Mouse (Mus musculus): Measurements from ENCODE around the gene Glipr2. TPM values are rescaled to one million over a fixed set of nuclear protein-coding genes. Genes with fewer than 3 reads are reported as not detected.
A peak's percentile ranks its signal among the peaks of the same experiment; 100 is the strongest.

Gene Glipr2
- polyA plus RNA-seq, 2 experiments = 19.2 to 48.8 TPM

DNA sequence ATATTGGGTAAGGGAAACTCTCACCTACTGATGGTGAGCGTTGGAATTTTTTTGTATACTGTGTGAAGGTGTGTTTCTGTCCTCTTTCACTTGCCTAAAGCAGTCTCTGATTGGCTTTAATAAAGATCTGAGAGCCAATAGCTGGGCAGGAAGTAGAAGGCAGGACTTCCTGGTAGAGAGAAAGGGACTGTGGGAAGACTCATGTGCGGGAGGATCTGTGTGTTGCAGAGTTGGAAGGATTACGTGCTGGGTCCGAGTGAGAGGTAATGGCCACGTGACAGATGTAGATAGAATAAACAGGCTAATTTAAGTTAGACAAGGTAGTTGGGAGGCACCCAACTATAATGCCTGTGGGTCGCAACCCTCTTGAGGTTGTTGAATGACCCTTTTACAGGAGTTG is 46.4 kb downstream of the Glipr2 start:
- TF ChIP-seq EP300 (IDR thresholded peaks at IDR 0.05; ENCODE audit: low read depth) (no peak), CTCF (IDR thresholded peaks at IDR 0.05; ENCODE audit: low read depth) (no peak)
- H3K27me3 ChIP-seq (ENCODE audit: control insufficient read depth, insufficient read depth, low read length) = no peaks in the 10 kb centered on the region
- ATAC-seq (ENCODE audit: insufficient read depth) (peak; percentile 83), DNase-seq (ENCODE audit: low read depth in 3 of 3, low spot score in 3 of 3) (peak; percentile 65 to 77 (median 66))
- peaks cover 12 to 25% of the 10 kb centered on the region in 2 experiments for H3K4me1 ChIP-seq (replicated peaks; ENCODE audit: control insufficient read depth in 2 of 2, insufficient read depth in 2 of 2, low read length in 1 of 2)
- 23% methylated on average over 6 of the region's 6 CpGs for WGBS (ENCODE audit: insufficient replicate concordance)
- no peaks in the 10 kb centered on the region; the same call in 1 of the 2 replicates for H3K36me3 ChIP-seq (replicated peaks; ENCODE audit: control insufficient read depth, insufficient read depth, low read depth)
- H3K27ac ChIP-seq = peak overlapping the region; percentile 99
- H3K4me3 ChIP-seq (ENCODE audit: insufficient read depth in 1 of 2, low read depth in 2 of 2, low read length in 2 of 2) = peak overlapping the region; percentile 56 to 81
- no peaks in the 10 kb centered on the region for H3K9me3 ChIP-seq (ENCODE audit: control insufficient read depth, low read length)
- peak overlapping the region; percentile 78 for H3K4me2 ChIP-seq (ENCODE audit: low read depth)
- peak overlapping the region; percentile 82 for H3K9ac ChIP-seq (replicated peaks)

DNA sequence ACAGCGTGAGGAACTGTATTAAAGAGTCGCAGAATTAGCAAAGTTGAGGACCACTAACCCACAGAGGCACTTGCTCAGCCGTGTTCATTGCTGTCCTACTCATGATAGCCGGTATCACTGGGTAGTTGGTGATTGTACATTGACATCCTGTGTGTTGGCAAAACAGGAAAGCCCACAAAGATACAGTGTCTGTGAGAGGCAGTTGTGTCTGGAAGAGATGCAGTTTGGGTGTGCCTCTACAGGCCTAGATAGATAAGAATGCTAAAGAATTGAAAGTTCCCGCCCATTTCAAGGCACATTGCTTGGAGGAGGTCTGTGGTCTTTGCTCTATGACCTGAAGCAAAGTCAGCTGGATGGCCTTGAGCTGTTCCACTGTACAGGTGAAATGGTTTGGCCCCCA is 46.9 kb downstream of the Glipr2 start, which contains the start of gene Clta:
TSS of gene Clta (plus strand) at position 327 of the 400 bp plus-strand sequence.
- no peaks in the 10 kb centered on the region for H3K9me3 ChIP-seq (ENCODE audit: control insufficient read depth, low read length)
- WGBS (ENCODE audit: insufficient replicate concordance) = 17% methylated on average over 5 of the region's 5 CpGs
- no peaks in the 10 kb centered on the region for H3K27me3 ChIP-seq (ENCODE audit: control insufficient read depth, insufficient read depth, low read length)
- TF ChIP-seq CTCF (IDR thresholded peaks at IDR 0.05; ENCODE audit: low read depth) (no peak), EP300 (IDR thresholded peaks at IDR 0.05; ENCODE audit: low read depth) (peak; percentile 96)
- H3K36me3 ChIP-seq (replicated peaks; ENCODE audit: control insufficient read depth, insufficient read depth, low read depth) = no peaks in the 10 kb centered on the region; the same call in 1 of the 2 replicates
- H3K4me1 ChIP-seq (replicated peaks; ENCODE audit: control insufficient read depth in 2 of 2, insufficient read depth in 2 of 2, low read length in 1 of 2) = peaks cover 12 to 25% of the 10 kb centered on the region in 2 experiments
- peak within 1 kb of the TSS; percentile 56 to 81 for H3K4me3 ChIP-seq (ENCODE audit: insufficient read depth in 1 of 2, low read depth in 2 of 2, low read length in 2 of 2)
- DNase-seq (ENCODE audit: low read depth in 3 of 3, low spot score in 3 of 3) (peak; percentile 86 to 91 (median 89)), ATAC-seq (ENCODE audit: insufficient read depth) (peak; percentile 97)
- peak within 1 kb of the TSS; percentile 99 for H3K27ac ChIP-seq
- peak within 1 kb of the TSS; percentile 82 for H3K9ac ChIP-seq (replicated peaks)
- H3K4me2 ChIP-seq (ENCODE audit: low read depth) = peak within 1 kb of the TSS; percentile 78

DNA sequence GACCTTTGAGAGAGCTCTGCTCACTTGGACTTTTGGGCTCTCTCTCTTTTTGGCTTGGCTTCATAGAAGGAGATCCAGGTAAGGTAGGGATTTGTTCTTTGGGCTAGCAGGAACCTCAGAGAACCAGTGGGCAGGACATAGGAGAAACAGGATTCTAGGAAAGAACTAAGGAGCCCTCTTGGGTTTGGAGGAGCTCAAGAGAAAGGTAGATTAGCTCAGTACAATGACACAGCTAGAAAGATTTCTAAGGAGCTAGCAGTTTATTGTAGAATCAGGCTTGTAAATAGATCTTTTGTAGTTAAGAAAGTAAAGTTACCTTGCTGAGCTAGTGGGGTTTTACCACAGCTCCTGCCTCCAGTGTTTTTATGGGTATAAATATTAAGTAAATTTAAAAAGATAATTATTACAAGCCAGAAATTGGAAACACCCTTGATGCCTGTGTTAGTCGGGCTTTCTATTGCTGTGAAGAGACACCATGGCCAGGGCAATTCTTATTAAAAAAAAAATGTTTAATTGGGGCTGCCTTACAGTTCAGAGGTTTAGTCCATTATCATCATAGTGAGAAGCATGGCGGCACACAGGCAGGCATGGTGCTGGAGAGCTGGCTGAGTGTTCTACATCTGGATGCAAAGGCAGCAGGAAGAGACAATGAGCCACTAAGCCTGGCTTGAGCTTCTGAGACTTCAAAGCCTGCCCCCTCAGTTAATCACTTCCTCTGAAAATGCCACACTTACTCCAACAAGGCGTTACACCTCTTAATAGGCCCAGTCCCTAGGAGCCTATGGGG is 47.6 kb downstream of the Glipr2 start:
- DNase-seq (ENCODE audit: low read depth in 3 of 3, low spot score in 3 of 3) (no peak), ATAC-seq (ENCODE audit: insufficient read depth) (peak; percentile 51; the same call in 1 of the 2 replicates)
- Histone ChIP-seq H3K4me2 (ENCODE audit: low read depth) (peak overlapping the region; percentile 78), H3K4me3 (ENCODE audit: insufficient read depth in 1 of 2, low read depth in 2 of 2, low read length in 2 of 2) (peak overlapping the region; percentile 56 to 81), H3K27ac (peak overlapping the region; percentile 99), H3K9me3 (ENCODE audit: control insufficient read depth, low read length) (no peaks in the 10 kb centered on the region), H3K36me3 (replicated peaks; ENCODE audit: control insufficient read depth, insufficient read depth, low read depth) (no peaks in the 10 kb centered on the region; the same call in 1 of the 2 replicates), H3K27me3 (ENCODE audit: control insufficient read depth, insufficient read depth, low read length) (no peaks in the 10 kb centered on the region), H3K9ac (replicated peaks) (peak overlapping the region; percentile 82), H3K4me1 (replicated peaks; ENCODE audit: control insufficient read depth in 2 of 2, insufficient read depth in 2 of 2, low read length in 1 of 2) (peaks cover 12 to 25% of the 10 kb centered on the region in 2 experiments)
- no peak for TF ChIP-seq EP300 (IDR thresholded peaks at IDR 0.05; ENCODE audit: low read depth)
- TF ChIP-seq CTCF (IDR thresholded peaks at IDR 0.05; ENCODE audit: low read depth) = no peak
- WGBS (ENCODE audit: insufficient replicate concordance) = 49% methylated on average over 3 of the region's 3 CpGs

DNA sequence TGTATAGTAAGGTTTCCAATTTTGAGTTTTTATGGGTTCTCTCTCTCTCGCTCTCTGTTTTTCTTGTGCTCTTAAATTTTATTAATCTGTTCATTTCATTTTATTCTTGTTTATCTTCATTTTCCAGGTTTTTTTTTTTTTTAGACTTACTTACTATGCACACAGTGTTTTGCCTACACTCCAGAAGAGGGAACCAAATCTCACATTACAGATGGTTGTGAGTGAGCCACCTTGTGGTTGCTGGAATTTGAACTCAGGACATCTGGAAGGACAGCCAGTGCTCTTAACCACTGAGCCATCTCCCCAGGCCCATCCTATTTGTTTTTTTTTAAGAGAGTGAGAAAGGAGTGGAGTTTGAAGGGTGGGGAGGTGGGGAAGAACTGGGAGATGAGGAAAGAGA is 53.0 kb downstream of the Glipr2 start:
- Histone ChIP-seq H3K9ac (replicated peaks) (no peak overlapping the region), H3K27me3 (ENCODE audit: control insufficient read depth, insufficient read depth, low read length) (no peaks in the 10 kb centered on the region), H3K4me2 (ENCODE audit: low read depth) (no peak overlapping the region), H3K4me3 (ENCODE audit: insufficient read depth in 1 of 2, low read depth in 2 of 2, low read length in 2 of 2) (no peak overlapping the region), H3K9me3 (ENCODE audit: control insufficient read depth, low read length) (no peaks in the 10 kb centered on the region), H3K36me3 (replicated peaks; ENCODE audit: control insufficient read depth, insufficient read depth, low read depth) (peaks cover 5% of the 10 kb centered on the region), H3K27ac (no peak overlapping the region), H3K4me1 (replicated peaks; ENCODE audit: control insufficient read depth in 2 of 2, insufficient read depth in 2 of 2, low read length in 1 of 2) (peaks cover 17 to 25% of the 10 kb centered on the region in 2 experiments)
- WGBS (ENCODE audit: insufficient replicate concordance) = 79% methylated on average over 1 of the region's 1 CpGs
- TF ChIP-seq EP300 (IDR thresholded peaks at IDR 0.05; ENCODE audit: low read depth) = no peak
- peak; percentile 36; the same call in 1 of the 2 replicates for TF ChIP-seq CTCF (IDR thresholded peaks at IDR 0.05; ENCODE audit: low read depth)
- ATAC-seq (ENCODE audit: insufficient read depth) = no peak
- DNase-seq (ENCODE audit: low read depth in 3 of 3, low spot score in 3 of 3) = no peak

DNA sequence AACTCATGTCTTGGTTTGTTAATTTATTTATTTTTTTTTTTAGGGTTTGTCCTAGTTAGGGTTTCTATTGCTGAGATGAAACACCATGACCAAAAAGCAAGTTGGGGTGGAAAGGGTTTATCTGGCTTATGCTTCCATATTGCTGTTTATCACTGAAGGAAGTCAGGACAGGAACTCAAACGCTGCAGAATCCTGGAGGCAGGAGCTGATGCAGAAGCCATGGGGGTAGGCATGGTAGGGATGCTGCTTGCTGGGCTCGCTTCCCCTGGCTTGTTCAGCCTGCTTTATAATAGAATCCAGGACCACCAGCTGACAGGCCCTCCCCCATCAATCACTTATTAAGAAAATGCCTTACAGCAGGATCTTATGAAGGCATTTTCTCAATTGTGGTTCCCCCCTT is 53.7 kb downstream of the Glipr2 start:
- Histone ChIP-seq H3K4me2 (ENCODE audit: low read depth) (peak overlapping the region; percentile 97; the same call in 1 of the 2 replicates), H3K27me3 (ENCODE audit: control insufficient read depth, insufficient read depth, low read length) (no peaks in the 10 kb centered on the region), H3K9ac (replicated peaks) (no peak overlapping the region), H3K27ac (no peak overlapping the region), H3K9me3 (ENCODE audit: control insufficient read depth, low read length) (no peaks in the 10 kb centered on the region), H3K36me3 (replicated peaks; ENCODE audit: control insufficient read depth, insufficient read depth, low read depth) (peaks cover 8% of the 10 kb centered on the region), H3K4me3 (ENCODE audit: insufficient read depth in 1 of 2, low read depth in 2 of 2, low read length in 2 of 2) (no peak overlapping the region), H3K4me1 (replicated peaks; ENCODE audit: control insufficient read depth in 2 of 2, insufficient read depth in 2 of 2, low read length in 1 of 2) (peaks cover 17 to 20% of the 10 kb centered on the region in 2 experiments)
- no peak for DNase-seq (ENCODE audit: low read depth in 3 of 3, low spot score in 3 of 3)
- WGBS (ENCODE audit: insufficient replicate concordance) = 36% methylated on average over 2 of the region's 2 CpGs
- TF ChIP-seq CTCF (IDR thresholded peaks at IDR 0.05; ENCODE audit: low read depth) (no peak), EP300 (IDR thresholded peaks at IDR 0.05; ENCODE audit: low read depth) (no peak)
- ATAC-seq (ENCODE audit: insufficient read depth) = no peak

Measured in liver, embryonic 14.5 days (tissue).